Comparison of ENCODE assay signal across 11 mouse cellular contexts in genomic region chrX:9202781-9203405, GRCm38 (mm10). TPM values are rescaled to one million over a fixed set of nuclear protein-coding genes. Genes with fewer than 3 reads are reported as not detected.
DNase-seq lines count a peak whose midpoint lies in the region; ATAC-seq lines count a peak whose summit lies in the region.
"Had no signal": no experiment of that assay in that cellular context is flagged by ENCODE, and none has a peak within 500 bp of the region (broad histone marks: within the 10 kb centered on the region; RNA-seq: fewer than 3 reads in every experiment).

No protein-coding gene starts in this region.

- peak; percentile 97 for DNase-seq in heart, adult 11 months
- DNase-seq in heart, postnatal 25 days (ENCODE audit: low spot score): no peak
- peak; percentile 20 for DNase-seq in 3134 (ENCODE audit: extremely low read depth, insufficient read length, low spot score)
- peak; percentile 27 for DNase-seq in adrenal gland, postnatal 14 days
- peak; percentile 24 to 34 for DNase-seq in heart, postnatal 10 days
- no peak for DNase-seq in urinary bladder, postnatal 25 days (ENCODE audit: low spot score)
- DNase-seq in right cerebral cortex, adult 2 months (ENCODE audit: low spot score in 2 of 2): no peak
- DNase-seq: liver; right cerebral cortex, postnatal 25 days had no signal

- ATAC-seq in frontal cortex, adult (ENCODE audit: low TSS enrichment): no peak

- intact Hi-C loops in heart, postnatal 25 days (cut with DNase I): no loop called here
- intact Hi-C loops in heart, postnatal 10 days (cut with DNase I): no loop called here

RNA-seq across cellular contexts. Expression of gene Lancl3, which starts 3.2 kb away (rescaled TPM):
- total RNA-seq in heart, postnatal 25 days (2021): 1 to 10 TPM; 3.9 to 4.0 TPM
- total RNA-seq in adrenal gland, postnatal 14 days (2021): 1.9 and 2.7 TPM in 2 replicates
- total RNA-seq in heart, postnatal 10 days (2021): 1 to 10 TPM; 4.3 to 4.8 TPM

RNA-seq across cellular contexts. Expression of gene Gm14862, which starts 53.8 kb away (rescaled TPM):
- not detected for total RNA-seq in heart, postnatal 25 days (2021)
- total RNA-seq in adrenal gland, postnatal 14 days (2021): not detected in 2 replicates
- total RNA-seq in heart, postnatal 10 days (2021): not detected
- total RNA-seq: ES-E14 had no signal

Comparison
In these comparisons a context has a peak if more than half of its experiments do, and no peak if none do; other contexts are left out.
1. DNase-seq: peak in heart, adult 11 months (single experiment), 3134 (single experiment), adrenal gland, postnatal 14 days (single experiment) and heart, postnatal 10 days (2 of 2); none in heart, postnatal 25 days (single experiment), urinary bladder, postnatal 25 days (single experiment) and right cerebral cortex, adult 2 months (0 of 2).